Mouse (Mus musculus): ENCODE data around the gene Nxph1.

GRCm38 (mm10) chr6:9083851-9084250, 135.6 kb downstream of the Nxph1 start:
- no peak for TF ChIP-seq CTCF (IDR thresholded peaks at IDR 0.05)
- TF ChIP-seq EP300 (IDR thresholded peaks at IDR 0.05): no peak
